Mouse (Mus musculus): ENCODE measurements around the gene Nrxn2.

Nrxn2 gene

DNA sequence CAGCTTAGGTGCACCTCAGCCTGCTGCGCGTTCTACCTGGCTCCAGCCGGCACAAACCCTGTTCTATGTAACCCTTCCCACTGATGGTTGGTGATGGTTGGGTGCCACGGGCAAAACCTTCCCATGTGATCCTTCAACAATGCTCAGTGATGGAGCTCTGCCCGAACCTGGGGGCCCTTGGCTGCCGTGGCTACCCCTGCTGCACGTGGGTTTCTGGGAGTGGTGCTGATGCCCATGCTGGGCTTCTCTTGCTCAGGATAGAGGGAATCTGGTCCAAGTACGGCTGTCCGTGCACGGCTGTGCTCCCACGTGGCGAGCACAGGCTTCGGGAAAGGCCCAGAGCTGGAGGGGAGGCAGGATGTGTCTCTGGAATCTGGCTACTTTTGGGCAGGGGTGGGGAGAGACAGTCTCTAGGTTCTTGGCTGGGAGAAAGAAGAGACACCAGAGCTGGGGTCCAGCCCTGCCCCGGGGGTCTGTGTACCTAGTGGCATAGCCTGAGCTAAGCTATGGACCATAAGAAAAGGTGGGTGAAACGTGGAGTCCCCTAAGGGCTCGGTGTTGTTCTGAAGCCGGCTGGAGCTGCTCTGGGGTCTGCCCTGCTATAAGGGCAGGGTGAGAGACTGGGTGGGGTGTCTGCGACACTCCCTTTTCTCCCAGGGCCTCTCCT lies 76.1 kb downstream of the Nrxn2 start:
- DNase-seq (ENCODE audit: low spot score): no peak

DNA sequence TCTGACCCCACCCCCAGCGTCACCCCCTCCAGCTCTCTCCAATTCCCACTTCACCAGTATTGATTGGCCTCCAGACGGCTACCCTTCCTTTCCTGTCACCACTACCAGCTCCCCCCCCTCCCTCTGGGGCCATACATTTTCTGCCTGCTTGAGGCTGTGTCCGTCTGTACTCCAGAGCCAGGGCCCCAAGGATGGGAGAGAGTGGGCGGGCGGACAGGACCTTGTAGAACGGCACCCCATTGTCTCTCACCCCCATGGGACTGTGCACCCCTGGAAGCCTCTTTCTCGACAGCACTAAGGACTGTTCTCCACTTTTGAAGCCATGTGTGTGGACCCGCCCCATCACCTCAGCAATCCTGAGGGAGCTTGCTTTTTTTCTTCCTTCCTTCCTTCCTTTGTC lies 77.2 kb downstream of the Nrxn2 start:
- no peak for DNase-seq (ENCODE audit: low spot score)

DNA sequence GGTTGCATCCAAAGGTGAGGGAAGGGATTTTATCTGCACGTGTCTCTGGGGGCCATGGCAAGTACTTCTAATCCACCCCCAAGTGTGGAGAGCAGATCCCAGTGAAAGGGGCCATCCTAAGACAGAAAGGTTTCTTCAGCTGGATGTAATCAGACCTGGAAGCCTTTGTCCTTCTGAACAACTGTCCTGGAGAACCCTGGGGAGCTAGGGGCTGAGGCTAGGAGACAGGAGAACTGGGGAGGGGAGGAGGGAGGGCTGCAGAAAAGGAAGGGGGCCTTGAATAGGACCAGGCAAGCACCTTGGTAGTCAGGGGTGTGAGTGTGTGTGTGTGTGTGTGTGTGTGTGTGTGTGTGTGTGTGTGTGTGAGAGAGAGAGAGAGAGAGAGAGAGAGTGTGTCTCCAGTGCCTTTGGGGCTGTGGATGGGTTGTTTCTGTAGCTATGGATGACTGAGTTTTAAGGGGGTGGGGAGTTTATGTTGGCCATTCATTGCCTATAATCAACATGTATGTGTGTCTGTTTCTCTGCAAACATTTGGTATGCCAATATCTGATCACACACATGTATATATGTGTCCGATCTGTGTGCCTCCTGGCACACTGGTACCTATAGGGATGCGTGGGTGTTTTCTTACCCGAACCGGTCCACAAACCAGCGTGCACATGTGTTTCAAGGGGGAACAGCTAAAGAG lies 78.1 kb downstream of the Nrxn2 start:
- DNase-seq (ENCODE audit: low spot score): no peak

DNA sequence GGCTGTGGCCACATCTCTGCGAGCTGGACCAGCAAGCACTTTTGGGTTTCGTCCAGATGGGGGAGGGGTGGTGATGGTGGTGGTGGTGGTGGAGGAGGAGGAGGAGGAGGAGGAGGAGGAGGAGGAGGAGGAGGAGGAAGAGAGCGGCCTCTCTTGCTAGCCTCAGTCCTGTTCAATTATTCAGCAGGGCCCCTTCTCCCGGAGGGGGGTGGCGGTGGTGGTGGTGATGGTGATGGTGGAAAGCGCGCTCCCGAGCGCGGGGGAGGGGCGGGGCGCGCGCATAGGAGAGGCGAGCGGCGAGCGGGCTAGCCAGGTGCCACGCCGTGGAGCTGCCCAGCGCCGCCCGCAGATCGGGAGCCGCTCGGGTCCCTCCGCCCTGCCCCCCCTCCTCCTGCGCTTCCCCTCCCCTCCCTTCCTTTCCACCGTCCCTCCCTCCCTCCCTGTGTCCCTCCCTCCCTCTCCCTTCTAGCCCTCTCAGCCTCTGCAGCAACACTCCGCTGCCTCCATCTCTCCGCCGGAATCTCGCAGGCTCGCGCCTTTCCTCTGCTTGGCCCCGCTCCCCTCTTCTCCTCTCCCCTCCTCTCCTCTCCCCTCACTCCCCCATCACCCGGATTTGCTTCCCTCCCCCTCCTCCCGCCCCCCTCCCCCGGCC lies 78.7 kb downstream of the Nrxn2 start:
- peak; percentile 62 for DNase-seq (ENCODE audit: low spot score)

DNA sequence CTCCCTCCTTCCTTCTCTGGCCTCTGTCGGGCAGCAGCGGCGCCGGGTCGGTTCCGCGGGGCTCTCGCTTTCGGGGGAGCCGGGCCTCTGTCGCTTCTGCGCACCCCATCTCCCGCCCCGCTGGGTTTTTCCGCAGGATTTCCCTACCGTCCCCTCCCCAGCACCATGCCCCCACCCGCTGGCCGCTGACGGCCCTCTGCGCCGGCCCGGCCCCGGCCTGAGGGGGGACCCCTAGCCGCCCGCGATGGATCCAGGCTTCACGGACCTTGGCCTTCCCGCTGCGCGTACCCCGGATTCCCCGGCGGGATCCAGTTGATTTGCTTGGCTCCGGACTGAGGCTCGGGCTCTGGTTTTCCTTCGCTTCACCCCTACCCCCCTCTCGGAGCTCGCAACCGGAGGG lies 79.3 kb downstream of the Nrxn2 start:
- DNase-seq (ENCODE audit: low spot score): no peak

DNA sequence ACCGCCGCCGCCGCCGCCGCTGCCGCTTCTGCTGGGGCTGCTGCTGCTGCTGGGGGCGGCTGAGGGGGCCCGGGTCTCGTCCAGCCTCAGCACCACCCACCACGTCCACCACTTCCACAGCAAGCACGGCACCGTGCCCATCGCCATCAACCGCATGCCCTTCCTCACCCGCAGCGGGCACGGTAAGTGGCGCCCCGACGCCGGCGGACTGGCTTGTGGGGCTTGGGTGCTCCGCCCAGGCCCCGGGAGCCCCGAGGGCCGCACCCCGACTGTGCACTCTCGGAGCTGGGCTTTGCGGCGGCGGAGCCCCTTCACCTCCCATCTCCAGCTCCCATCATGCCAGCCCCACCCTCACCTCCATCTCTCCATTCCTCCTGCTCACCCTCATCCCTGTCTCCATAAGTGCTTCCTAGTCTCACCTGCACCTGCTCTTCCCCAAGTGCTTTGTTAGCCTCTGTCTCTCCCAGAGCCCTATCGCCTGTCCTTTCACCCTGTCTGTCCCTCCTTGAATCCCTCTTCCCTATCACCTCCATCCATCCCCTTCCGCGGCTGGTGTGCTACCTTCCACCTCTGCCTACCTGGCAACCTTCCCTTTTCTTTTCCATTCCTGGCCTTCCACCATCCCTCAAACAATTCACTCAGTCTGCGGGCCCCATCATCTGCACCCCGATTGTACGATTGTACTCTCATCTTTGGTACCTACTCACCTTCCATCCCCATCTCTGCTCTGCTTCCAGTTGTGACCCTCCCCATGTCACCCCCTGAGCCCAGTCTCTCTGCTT lies 80.0 kb downstream of the Nrxn2 start:
- DNase-seq (ENCODE audit: low spot score): no peak

DNA sequence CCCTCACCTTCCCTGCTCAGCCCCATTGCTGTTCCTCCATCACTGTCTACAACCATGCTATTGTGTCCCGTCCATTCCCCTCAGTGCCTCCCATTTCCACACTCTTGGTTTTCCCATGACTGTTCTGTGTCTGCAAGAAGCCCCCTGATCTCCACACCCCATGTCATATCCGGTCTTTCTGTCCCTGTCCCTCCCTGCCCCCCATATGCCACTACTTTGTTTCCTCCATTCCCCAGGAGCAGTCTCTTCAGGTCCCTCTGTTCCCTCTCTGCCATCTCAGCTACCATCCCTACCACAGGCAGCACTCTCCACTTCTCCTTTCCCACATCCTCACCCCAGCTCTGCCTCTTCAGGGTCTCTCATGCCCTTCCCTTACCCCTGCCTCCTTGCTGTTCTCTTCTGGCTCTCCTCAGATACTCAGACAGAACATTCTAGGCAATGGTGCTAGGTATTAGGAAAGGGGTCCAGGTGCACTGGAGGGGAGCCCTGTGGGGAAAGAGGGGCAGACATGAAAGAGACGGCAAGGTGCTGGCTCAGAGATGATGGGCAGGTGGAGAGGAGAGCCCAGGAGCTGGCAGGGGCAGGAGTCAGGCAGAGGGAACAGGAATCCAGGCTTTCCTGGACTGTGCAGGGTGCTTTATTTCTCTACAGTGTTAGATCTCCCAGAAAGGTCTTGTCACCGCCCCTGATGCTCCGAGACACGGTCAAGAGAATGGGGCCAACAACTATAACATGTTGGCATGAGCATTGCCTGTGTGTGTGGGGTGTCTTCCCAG lies 81.5 kb downstream of the Nrxn2 start:
- no peak for DNase-seq (ENCODE audit: low spot score)

DNA sequence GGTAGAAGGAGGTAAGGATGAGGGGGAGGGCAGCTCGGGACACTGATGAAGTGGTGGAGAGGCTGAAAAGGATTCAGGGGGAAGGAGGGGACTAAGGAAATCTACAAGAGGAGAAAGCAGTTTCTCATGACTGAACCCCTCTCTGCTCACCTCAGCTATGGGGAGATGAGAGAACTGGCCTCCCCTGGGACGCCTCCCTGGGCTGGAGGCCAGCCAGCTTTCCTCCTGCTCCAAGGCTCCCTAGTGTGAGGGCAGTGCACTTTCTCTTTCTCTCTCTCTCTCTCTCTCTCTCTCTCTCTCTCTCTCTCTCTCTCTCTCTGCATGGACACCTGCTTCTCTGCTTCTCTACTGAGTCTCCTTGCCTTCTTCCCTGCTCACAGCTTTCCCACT lies 82.1 kb downstream of the Nrxn2 start:
- DNase-seq (ENCODE audit: low spot score): peak; percentile 45

DNA sequence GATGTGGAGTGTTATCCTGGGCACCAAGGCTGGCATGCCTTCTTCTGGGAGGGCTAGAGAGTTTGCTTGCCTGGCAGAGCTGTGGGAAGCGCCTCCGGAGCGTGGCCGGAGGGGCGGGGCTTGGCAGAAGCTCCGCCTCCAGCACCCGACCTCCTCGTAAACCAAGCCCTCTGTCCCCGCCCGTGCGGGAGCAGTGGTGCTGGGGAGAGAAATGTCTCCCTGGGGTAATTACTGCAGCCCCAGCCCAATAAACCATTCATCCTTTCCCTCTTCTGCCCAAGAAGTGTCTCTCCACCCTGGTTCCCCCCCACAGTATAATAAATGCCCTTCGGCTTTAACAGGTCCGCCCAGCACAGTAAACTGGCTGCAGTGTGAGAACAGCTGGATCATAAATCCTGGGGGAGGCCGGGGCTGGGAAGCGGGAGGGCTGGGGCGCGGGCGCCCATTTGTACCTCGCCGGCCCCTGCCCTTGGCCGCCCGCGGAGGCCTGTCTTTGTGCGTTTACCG lies 83.6 kb downstream of the Nrxn2 start:
- DNase-seq (ENCODE audit: low spot score): peak; percentile 67

DNA sequence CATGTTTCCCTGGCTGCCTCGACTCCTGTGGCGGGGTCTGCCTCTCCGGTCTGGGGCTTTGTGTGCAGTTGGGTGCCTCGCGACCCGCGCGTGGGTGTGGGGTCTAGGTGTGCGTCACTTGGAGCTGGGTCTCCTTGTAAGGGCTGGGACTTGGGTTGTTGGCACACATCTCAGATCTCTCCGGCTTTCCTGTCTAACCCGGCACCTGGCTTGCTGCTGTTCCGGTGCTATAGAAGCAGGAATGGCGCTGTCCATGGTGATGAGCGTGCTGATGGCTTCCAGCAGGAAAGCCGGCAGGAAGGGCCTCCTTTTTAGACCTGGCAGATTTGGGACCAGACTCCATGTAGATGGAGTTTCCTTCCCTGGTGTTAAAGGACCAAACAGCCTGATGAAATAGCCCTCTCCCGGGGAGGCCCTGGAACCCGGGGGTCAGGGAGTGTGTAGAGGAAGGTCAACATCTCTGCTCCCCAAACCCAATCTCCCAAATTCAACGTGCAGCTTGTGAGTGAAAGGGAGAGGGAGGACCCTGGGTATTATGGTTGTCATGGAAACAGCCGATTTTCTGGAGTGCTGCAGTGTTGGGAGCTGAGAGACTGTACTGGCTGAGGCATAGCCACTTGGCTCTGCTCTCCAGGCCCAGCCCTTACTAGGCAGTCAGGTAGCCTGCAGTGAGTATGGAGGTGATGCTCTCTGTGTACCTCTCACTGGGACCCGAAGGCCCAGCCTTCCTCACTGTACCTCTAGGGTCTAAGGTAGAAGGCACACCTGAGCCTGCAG lies 84.2 kb downstream of the Nrxn2 start:
- DNase-seq (ENCODE audit: low spot score): peak; percentile 50

DNA sequence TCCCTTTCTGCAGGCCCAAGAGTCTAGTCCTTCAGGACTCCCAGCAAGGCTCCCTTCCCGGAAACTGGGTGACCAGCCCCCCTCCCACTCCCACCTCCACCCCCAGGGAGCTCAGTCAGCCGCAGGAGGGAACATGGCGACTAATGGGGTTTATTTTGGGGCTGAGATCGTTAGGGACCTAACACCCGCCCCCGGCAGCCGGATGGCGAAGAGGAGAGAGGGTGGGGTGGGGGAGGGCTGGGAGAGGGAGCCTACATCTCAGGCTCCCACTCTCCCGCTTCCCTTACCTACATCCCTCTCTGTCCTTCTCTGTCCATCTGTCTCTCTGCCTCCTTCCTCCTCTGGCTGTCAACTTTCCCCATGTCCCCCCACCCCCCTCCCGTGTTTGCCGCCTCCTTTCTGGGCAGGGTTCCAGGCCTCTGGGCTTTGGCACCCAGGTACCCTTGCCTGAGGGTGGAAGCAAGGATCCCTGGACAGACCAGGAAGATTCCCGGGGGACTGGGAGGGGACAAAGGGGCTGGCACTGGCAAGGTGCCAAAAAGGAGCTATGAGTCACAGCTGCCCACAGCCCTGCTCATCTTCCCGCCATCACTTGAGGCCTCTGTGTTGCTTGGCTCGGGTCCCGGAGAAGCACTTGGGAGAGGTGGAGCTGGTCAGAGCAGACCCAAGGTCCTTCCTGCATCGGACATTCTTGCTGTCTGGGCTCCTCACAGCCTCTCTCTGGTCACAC lies 85.6 kb downstream of the Nrxn2 start:
- peak; percentile 93 for DNase-seq (ENCODE audit: low spot score)

DNA sequence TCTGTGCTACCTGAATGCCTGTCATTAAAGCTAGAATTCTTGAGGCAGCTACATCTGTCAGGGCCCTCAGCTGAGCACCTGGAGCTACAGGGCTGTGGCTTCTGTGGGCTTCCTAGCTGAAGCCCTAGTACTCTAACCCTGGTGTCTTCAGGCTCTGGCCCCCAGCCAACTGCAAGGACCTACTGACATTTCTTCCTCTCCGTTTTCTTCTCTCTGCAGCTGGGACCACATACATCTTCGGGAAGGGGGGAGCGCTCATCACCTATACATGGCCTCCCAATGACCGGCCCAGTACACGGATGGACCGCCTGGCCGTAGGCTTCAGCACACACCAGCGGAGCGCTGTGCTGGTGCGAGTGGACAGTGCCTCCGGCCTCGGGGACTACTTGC lies 86.1 kb downstream of the Nrxn2 start:
- peak; percentile 27 for DNase-seq (ENCODE audit: low spot score)

DNA sequence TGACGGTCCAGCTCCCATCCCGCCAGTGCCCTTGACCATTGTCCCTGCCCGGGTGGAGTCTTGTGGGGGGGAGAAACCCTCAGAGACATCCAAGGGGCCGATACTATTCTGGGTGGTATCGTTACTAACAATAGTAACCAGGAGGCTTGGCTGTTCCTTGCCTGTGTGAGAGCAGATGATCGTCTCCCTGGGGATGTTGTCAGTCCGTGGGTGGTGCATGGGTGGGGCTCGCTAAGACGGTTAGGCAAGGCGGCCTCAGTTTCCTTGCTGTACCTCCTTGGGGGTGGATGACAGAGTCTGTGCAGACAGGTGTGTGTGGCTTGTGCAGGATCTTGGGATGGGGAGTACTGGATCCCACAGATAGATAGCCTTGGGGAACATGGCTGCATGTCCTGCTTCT lies 88.9 kb downstream of the Nrxn2 start:
- no peak for DNase-seq (ENCODE audit: low spot score)

DNA sequence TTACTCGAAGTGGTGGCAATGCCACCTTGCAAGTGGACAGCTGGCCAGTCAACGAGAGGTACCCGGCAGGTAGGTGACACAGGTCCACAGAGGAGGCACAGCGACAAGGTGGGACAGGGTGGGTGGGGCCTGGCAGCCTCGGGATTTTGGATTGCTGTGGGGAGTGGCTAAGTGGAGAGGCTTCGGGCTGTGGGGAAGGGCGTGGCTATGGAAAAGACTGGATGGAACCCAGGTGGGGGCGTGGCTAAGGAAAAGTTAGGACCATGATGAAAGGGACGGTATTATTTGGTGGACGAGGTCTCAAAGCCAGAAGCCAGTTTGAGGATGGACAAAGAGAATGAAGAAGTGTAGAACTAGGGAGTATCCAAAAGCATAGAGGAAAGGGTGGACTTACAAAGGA lies 91.3 kb downstream of the Nrxn2 start:
- no peak for DNase-seq (ENCODE audit: low spot score)

DNA sequence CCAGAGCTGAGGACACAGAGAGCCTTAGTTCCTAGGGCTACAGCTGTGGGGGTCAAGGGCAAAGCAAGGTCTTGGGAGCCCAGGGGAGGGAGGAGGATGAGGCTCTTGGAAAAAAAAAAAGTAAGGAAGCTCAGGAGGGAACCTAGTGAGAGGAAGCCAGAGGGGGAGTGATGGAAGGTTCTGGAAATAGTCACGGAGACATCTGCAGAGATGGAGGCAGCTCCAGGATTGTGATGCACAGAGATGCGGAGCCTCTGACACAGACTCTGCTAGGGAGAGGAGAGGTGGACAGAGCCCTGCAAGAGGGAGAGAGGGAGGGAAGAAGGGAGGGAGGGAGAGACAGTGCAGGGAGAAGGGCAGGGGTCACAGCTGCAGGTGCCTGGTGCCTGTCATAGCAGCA lies 92.0 kb downstream of the Nrxn2 start:
- no peak for DNase-seq (ENCODE audit: low spot score)

DNA sequence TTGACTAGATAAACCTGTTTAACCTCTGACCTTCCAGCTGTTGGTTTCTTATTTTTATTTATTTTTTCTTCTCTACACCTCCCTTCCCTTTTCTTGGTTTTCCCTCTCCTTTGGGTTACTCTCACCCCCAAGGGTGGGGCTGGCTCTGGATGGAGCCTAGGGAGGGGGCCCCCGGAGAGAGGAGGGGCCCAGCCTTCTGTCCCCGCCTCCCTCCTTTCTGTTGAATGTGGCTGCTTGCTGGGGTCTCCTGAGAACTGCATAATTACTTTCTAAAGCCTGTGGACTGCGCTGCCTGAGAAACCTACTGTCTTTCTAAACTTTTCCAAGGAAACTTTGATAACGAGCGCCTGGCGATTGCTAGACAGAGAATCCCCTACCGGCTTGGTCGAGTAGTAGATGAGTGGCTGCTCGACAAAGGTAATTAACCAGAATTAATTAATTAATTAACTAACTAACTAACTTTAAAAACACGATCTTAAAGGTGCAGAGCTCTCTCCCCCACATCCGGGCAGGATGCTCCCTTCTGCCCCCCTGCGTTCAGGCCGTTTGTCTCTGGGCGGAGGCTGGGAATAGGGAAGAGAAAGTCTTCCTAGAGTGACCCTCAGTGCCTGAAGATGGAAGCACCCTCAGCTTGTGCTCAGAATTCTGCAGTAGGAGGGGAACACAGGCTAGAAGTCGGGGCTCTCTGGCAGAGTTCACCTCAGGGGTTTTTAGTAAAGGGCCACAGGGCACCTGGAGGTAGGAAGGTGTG lies 95.0 kb downstream of the Nrxn2 start:
- no peak for DNase-seq (ENCODE audit: low spot score)

DNA sequence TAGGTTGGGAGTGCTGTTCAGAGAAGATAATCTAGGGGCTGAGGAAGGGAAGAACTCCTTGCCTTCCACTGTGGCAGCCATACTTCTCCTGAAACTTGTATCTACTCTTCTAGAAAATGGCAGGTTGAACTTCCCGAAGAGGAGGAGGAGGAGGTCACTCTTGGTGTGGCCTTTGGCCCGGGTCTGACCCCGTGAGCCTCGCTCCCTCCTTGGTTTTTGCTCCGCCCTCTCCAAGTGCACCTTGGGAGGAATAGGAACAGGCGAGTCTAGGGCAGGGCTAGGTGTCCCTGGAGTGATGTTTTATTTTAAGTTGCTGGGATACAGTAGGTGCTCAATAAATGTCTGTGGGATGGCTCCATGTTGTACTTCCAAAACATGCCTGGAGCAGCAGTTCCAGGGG lies 96.4 kb downstream of the Nrxn2 start:
- DNase-seq (ENCODE audit: low spot score): no peak

DNA sequence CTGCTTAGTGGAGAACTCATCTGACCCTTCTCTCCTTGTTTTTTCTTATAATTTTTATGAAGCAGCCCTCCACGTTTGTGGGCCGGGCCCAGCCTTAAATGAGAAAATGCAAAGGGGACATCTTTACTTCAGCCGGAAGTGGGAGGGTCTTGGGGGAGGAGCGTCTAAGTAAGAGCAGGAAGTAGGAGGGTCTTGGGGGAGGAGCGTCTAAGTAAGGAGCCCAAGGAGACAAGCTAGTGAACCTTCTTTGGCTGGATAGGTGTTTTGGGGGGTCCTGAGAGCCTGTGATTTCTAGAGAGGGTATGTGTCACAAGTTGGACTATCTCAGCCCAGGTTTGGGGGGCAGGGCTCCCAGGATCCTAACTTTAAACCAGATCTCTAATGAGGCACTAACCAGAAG lies 96.9 kb downstream of the Nrxn2 start:
- no peak for DNase-seq (ENCODE audit: low spot score)

DNA sequence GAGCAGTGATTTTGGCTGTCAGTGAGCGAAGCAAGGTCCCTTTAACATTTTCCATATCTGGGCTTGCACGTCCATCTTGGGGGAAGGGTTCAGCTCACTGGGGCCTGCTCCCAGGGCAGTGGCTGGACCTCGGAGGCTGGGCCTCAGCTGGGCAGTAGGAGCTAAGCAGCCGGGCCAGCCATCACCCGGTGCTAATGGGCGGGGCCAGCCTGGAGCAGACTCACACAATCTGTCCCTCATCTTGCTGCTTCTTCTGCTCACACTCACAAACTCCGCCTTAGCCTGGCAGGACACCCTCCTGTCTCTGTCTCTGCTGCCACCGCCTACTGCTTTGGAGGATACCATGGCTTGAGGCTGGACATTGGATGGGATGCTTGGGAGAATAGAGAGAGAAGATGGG lies 97.6 kb downstream of the Nrxn2 start:
- peak; percentile 39 for DNase-seq (ENCODE audit: low spot score)

DNA sequence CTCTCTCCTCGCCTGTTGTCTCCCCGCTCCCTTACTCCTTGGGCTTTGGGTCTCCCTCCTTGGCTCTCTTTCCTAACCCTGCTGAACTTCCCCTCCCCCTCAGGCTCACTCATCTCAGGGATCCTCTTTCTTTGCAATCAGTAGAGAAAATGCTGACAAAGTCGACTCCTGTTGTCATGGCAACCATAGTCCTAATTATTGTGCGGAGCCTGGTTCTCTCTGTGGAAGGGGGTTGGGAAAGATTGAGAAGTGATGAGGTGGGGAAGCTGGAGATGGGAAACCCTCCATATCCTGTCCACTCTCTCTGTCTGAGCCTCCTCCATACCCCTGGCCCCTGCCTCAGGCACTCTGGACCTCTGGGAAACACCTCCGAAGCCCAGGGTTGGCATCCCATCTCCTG lies 100.1 kb downstream of the Nrxn2 start:
- no peak for DNase-seq (ENCODE audit: low spot score)

Measured in MN1 (cell line).